Mouse (Mus musculus): Measurements from ENCODE around the gene Ctrb1.

Gene Ctrb1

GRCm38 (mm10) chr8:111690960-111691445, at the start of gene Ctrb1:
TSS of gene Ctrb1 (minus strand) at chr8:111691010.
- no peak for DNase-seq (ENCODE audit: low read depth, low spot score)

GRCm38 (mm10) chr8:111740301-111740711, 49.5 kb upstream of the Ctrb1 start:
- no peak for DNase-seq (ENCODE audit: low read depth, low spot score)

- no peak for DNase-seq (ENCODE audit: low read depth, low spot score)
Observed at GRCm38 (mm10) chr8:111739604-111740003, 48.8 kb upstream of the Ctrb1 start.

GRCm38 (mm10) chr8:111738867-111739266, 48.1 kb upstream of the Ctrb1 start:
- no peak for DNase-seq (ENCODE audit: low read depth, low spot score)

- no peak for DNase-seq (ENCODE audit: low read depth, low spot score)
Observed at GRCm38 (mm10) chr8:111736321-111736720, 45.5 kb upstream of the Ctrb1 start.

GRCm38 (mm10) chr8:111735791-111736190, 45.0 kb upstream of the Ctrb1 start:
- no peak for DNase-seq (ENCODE audit: low read depth, low spot score)

GRCm38 (mm10) chr8:111735335-111735761, 44.5 kb upstream of the Ctrb1 start:
- no peak for DNase-seq (ENCODE audit: low read depth, low spot score)

- DNase-seq (ENCODE audit: low read depth, low spot score): no peak
Observed at GRCm38 (mm10) chr8:111734244-111734960, 43.6 kb upstream of the Ctrb1 start.

GRCm38 (mm10) chr8:111733581-111734243, 42.9 kb upstream of the Ctrb1 start:
- DNase-seq (ENCODE audit: low read depth, low spot score): no peak

GRCm38 (mm10) chr8:111732406-111733085, 41.7 kb upstream of the Ctrb1 start:
- no peak for DNase-seq (ENCODE audit: low read depth, low spot score)

- DNase-seq (ENCODE audit: low read depth, low spot score): peak; percentile 80
Observed at GRCm38 (mm10) chr8:111732004-111732403, 41.2 kb upstream of the Ctrb1 start.

GRCm38 (mm10) chr8:111731231-111731977, 40.6 kb upstream of the Ctrb1 start:
- DNase-seq (ENCODE audit: low read depth, low spot score): no peak

GRCm38 (mm10) chr8:111729233-111730170, 38.7 kb upstream of the Ctrb1 start:
- no peak for DNase-seq (ENCODE audit: low read depth, low spot score)

- DNase-seq (ENCODE audit: low read depth, low spot score): no peak
Observed at GRCm38 (mm10) chr8:111728481-111728880, 37.7 kb upstream of the Ctrb1 start.

GRCm38 (mm10) chr8:111727553-111727952, 36.7 kb upstream of the Ctrb1 start:
- no peak for DNase-seq (ENCODE audit: low read depth, low spot score)

GRCm38 (mm10) chr8:111726102-111726900, 35.5 kb upstream of the Ctrb1 start:
- DNase-seq (ENCODE audit: low read depth, low spot score): peak; percentile 77

- no peak for DNase-seq (ENCODE audit: low read depth, low spot score)
Observed at GRCm38 (mm10) chr8:111725341-111725740, 34.5 kb upstream of the Ctrb1 start.

GRCm38 (mm10) chr8:111720115-111720544, 29.3 kb upstream of the Ctrb1 start:
- DNase-seq (ENCODE audit: low read depth, low spot score): no peak

GRCm38 (mm10) chr8:111718937-111719336, 28.1 kb upstream of the Ctrb1 start:
- no peak for DNase-seq (ENCODE audit: low read depth, low spot score)

- DNase-seq (ENCODE audit: low read depth, low spot score): no peak
Observed at GRCm38 (mm10) chr8:111717866-111718265, 27.1 kb upstream of the Ctrb1 start.

All from telencephalon, adult 2 months (tissue).